Mouse (Mus musculus) brain, adult 2 months (tissue): Measurements from ENCODE around the gene Elavl1.
"Not testable (repeated sequence)": the region's sequence is repeated elsewhere in the genome, so short reads cannot be mapped to it uniquely, and the experiment has no call there.

ENCODE experiments used
- DNase-seq: peaks from one replicate; pipeline ENCODE4 v3.0.0; 2011; ENCODE audit warnings: low read depth, low spot score

Elavl1 gene

DNA sequence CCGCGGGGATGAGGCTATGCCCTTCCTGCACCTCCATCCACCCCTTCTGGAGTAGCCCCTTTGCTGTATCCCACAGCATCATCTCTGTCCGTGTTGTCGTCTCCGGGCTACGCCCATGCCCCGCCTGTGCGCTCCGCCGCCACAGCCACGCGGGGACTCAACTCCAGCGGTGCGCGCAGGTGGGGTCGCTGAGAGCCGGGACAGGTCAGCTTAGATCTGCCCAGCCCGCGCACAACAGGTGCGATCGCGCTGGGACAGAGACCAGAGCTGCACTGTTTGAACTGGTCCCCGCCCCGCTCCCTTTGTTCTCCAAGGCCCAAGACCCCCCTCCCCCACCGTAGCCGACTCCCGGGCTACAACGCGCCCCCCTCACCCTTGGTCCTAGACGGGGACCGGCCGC is 66.5 kb downstream of the Elavl1 start:
- DNase-seq: peak; percentile 29

DNA sequence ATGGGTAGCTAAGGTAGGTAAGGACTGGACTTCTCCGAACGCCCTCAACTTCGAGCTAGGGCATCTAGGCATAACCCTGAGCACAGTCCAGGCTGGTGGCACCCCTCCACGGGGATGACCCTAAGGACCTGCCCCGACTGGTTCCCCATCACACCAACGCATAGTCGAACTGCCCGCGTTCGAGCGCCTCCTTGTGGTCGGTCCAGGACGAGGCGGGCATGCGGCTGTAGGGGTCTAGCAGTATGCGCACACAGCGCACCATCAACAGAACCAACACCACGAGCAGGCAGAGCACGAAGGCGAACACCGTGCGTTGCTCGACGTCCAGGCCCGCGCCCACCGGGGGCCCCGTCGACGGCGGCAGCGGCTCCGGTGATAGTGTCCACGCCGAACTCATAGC is 67.0 kb downstream of the Elavl1 start:
- peak; percentile 77 for DNase-seq

DNA sequence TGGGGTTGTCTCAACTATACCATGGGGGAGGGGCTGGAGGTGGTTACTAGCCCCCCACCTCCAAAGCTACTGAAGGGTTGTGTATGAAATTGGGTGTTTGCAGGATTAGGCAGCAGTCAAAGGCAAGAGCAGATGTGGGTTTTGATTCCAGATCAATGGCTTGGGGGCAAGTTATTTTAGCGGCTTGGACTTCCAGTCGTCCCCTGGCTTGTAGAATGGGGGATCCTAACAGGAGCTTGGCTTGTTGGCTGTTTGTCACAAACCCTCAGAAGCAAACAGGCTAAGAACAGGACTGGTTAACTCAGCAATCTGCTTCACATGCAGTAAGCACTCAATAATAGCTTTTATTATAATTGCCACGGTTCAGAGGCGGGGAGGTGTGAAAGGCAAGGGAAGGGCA is 67.9 kb downstream of the Elavl1 start:
- no peak for DNase-seq

DNA sequence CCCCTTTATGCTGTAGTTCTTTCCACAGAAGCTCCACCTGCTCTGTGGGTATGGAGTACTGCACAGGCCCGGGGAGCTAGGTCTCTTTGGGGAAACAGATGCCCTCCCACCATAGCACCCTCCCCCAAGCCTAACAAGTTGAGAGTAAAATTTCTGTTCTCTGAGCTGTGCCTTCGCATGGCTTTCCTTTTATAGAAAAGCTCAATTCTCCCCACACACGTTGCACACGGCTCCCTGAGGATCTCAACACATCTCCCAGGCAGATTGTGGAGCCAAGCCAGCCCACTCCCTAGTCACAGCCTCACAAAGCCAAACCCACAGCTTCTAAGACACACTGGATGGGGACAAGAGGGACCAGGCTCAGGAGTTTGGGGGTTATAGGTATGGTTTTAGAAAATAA is 68.3 kb downstream of the Elavl1 start:
- peak; percentile 97 for DNase-seq

DNA sequence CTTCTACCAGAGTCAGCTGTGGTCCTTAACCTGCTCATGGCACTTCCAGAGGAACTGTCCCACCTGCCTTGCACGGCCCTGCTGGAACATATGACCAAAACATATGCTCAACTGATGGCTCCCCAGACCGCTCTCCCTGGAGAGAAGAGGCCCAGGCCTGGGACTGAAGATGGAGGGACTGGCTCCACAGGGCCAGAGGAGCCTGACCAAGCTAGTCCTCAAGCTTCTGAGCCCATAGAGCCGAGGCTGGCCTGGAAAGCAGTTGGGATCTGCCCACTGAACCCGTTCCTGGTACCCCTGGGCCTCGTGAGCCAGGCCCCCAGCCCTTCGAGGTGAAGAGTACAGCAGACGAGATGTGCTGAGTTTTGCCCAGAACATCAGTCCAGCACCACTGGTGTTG is 69.7 kb downstream of the Elavl1 start:
- not testable (repeated sequence) for DNase-seq

DNA sequence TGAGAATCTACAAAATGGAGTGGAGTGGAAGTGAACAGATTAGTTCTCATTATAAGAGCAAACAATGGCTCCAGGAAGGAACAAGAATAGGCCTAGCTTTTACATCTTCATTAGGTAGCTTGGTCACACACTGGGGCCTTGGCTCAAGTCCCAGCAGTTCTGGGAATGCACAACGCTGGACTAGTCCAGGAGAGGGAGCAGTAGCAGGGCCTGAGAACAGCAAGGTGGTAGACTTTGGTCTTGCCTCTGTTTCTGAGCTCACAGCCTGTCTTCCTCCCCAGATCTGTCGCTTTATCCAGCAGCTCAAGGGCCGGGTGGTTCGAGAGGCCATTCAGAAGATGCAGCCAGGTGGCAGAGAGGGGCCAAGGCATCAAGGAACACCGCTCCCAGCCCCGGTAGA is 71.2 kb downstream of the Elavl1 start:
- peak; percentile 88 for DNase-seq

DNA sequence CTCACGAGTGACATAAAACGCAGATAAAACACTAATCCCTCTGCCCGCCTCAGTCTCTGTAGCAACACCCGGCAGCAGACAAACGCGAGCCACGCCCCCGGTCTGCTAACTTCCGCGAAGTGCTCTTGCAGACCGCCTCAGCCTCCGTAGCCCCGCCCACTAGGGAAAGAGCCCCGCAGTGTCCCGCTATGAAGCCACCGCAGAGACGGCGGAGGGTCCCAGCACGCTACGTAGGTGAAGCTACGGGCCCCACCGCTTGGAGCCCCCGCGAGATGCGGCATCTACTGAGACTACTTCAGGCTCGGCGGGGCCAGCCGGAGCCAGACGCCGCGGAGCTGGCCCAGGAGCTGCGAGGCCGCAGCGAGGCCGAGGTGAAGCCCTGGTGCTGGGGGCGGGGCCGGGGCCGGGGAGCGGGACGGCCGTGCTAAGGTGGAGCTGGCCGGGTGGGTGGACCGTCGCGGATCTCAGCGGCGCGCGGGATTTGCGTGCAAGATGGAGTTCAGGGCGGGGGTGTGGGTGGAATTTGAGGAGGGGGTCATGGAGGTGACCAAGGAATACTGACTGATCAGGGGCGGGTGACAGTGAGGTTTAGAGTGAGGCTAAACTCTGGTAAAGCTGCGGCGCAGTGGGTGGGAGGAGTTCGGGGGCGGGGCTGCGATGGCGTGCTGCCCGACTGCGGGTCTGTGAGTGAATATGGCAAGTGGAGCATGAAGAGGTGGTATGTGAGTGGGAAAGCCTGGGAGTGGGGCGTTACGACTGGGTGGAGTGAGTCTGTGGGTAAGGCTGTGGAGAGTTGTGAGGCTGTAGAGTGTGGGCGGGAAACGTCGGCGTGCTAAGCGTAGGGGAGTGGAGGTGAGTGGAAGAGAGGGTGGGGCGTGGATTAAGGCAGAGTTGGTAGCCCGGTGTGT is 72.0 kb downstream of the Elavl1 start, which contains the start of gene Snapc2:
Snapc2 (plus strand) TSS at position 147 of the 908 bp plus-strand sequence.
- DNase-seq: peak; percentile 98

DNA sequence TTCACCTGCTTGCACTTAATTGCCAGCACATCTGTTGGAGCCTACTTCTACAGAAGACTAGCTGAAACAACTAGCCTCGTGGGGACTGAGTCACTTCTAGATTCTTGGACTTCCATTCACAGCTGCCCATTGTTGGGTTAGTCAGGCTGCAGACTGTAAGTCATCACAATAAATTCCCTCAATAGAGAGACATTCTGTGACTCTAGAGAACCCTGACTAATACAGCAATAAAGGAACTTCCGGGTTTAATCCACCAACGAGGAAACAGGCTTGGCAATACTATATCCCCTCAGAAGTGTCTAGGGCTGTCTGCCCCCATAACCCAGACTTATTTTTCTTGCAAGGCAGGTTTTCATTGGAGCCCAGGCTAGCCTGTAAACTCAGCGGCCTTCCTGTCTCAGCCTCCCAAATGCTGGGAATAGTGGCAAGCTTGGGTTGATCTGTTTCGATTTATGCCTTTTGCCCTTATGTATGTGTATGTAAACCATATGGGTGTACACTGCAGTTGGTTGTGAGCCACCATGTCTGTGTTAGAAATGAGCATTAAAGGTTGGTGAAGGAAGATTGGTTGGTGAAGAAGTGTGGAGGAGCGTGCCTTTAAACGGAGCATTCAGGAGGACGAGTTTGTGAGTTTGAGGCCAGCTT is 73.0 kb downstream of the Elavl1 start:
- no peak for DNase-seq

DNA sequence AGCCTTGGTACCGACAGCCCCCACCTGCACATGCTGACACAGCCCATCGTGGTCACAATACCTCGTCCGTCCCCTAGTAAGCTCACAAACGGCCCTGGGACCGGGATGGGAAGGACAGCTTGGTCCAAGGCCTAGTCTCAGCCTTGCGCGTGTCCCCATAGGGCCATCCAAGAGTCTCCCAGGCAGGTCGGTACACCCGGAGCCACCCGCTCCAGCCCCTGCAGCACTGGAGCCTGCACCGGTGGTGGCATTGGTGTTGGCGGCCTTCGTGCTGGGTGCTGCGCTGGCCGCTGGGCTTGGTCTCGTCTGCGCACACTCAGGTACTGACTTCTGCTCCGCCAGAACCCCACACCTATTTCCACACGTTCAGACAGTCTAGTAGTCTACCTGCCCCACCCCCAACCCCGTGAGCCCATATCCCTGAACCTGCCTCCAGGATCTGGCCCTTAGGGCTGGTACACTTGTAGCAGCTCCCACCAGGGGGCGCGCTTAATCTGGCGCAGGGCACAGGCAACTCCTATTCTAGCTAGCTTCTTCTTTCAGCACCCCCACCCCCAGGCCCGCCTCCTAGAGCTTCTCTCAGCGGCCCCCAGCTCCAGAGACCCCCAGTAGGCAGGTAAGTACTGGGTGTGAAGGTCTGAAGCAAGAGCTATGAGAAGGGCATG is 74.8 kb downstream of the Elavl1 start:
- peak; percentile 89 for DNase-seq

DNA sequence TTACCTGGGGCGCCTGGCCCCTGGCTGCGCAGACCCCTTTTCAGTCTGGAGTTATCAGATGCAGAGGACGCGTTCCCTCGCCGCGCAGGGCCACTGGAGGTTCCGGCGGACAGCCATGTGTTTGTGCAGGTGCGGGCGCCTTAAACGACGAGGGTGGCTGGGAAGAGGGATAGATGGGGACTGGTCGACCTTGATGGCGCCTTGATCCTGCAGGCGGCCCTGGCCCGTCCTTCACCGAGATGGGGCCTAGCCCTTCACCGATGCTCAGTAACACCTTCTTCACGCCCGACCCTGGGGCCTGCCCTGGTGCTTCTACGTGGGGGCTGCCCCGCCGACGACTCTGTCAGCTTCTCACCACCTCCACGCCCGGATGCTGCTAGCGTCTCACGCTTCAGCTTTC is 76.0 kb downstream of the Elavl1 start:
- no peak for DNase-seq

DNA sequence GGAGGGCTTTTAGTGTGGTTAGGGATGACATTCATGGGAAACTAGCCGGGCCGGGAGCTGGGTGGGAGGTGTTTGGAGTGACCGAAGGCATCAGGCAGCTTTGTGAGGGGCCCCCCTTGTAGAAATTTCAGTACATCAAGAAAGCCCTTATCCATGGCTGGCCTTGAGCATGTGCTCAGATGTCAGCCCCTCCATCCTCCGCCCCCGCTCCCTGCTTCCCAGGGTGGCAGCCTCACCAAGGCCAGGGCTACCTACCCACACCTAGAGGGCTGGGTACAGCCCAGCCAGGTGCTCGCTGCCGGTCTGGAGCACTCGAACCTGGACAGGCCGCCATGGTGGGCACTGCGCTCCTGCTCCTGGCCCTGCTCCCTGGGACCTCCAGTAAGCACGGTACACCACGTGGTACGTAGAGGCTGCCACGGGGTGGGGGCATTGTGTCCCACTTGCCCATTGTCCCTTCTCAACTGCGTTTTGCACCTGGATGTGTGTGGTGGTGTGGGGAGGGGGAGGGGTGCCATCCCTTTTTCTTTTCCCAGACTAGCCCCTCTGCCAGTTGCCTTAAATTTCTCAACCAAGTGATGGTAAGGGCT is 77.2 kb downstream of the Elavl1 start, which contains the start of gene Tgfbr3l:
Tgfbr3l (plus strand) TSS at position 264 of the 590 bp plus-strand sequence.
- DNase-seq: no peak

DNA sequence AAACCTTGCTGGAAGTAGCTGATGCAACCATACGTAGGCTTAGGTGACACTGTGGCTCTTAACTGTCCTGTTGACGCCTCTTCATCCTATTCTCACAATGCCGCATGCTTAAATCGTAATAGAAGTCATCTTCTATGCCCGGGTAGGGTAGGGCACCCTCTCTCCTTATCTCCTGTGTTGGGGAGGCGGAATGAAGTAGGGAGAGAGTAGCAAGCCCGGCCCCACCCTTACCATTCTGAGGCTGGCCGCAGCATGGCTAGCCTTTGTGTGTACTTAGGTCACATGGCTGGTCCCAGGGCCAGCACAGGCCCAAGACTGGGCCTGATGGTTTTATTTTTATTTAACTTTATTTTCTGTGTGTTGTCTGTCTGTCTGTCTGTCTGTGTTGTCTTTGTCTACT is 78.0 kb downstream of the Elavl1 start:
- DNase-seq: no peak

DNA sequence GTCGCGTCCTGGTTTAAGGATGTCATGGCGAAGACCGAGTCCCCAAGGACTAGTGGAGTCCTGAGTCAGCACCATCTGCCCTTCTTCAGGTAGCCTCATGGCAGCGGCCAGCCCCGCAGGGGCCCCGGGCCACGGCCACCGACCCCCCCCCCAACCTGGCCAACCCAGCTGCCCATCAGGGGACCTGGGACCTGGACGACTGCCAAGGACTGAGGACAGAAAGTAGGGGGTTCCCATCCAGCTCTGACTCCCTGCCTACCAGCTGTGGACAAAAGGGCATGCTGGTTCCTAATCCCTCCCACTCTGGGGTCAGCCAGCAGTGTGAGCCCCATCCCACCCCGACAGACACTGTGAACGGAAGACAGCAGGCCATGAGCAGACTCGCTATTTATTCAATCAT is 79.5 kb downstream of the Elavl1 start:
- no peak for DNase-seq

DNA sequence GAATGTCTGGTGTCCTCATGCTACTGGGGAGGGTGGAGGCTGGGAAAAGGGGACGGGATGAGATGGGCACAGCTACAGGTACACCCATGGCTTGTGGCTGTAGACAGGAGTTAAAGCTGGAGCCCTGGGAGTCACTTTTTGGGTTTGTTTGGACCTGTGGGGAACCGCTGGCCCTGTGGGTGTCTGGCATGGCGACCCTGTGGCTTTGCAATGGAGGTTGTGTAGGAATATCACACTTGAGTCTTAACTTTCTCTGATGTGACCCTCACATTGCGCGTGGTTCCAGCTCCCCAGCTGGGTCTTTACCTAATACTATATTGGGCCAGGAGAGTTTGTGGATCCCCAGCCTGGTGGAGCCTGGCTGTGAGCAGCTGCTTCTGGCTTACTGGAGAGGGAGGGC is 80.2 kb downstream of the Elavl1 start:
- no peak for DNase-seq

DNA sequence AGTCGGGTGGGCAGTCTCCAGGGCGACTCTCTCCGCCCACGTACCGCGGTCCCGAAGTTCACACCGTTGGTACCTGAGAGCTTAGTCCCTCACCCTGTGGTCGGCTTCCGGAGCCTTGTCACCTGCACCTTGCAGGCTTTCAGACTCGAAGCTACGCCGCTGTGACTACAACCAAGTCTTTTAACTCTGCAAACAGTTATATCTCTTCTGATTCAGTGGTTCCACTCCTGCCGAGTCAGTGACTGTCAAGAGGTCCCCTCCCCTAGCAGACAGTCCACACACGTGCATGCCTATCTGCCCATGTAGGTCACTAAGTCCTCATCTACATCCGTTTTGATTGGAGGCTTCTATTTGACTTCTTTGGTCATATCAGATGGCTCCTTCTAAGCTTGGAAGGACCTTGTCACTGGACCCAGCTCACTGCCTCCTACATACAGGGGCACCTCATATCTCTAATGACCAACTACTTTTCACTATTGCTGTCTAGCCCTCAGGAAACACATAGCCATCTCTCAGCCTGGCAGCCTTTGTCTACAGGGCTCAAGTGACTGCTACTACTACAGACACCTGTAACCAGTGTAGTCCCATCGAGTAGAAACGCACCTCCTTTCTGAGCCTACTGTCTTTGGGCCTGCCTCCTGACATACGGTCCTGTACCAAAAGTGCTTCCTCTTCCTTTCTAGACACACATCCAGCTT is 85.9 kb downstream of the Elavl1 start:
- DNase-seq: no peak

DNA sequence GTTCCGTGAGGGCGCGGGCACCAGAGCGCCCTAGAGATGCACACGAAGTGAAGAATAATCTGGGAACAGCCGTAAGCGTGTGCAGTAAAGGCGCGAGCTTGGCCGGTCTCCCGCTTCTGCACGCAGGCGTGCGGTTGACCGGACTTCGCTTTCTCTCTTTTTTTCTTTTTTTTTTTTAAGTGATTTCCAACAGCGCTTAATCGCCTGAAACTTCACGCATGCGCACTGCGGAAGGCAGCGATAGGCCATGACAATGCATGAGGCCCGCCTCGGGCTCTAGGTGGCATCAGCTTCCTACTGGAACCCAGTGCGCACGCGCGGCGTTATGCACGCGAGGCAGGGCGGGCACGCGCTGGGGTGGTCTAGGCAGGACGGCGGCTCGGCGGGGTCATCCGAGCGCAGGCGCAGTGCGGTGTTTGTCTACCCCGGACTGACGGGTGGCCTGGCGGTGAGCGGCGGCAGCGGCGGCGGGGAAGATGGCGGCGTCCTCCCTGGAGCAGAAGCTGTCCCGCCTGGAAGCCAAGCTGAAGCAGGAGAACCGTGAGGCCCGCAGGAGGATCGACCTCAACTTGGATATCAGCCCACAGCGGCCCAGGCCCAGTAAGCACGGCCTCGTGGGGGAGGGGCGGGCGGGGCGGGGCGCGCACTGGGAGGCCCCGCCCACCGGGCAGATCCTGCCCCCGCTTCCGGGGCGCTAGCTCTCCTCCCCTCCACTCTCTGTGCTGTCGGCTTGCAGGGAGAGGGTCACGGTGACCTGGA is 86.6 kb downstream of the Elavl1 start, which contains the start of the genes Map2k7 and Gm49320:
Map2k7 (plus strand) TSS at position 307 of the 759 bp plus-strand sequence.
Gm49320 (plus strand) TSS at position 432 of the 759 bp plus-strand sequence.
- peak; percentile 100 for DNase-seq

DNA sequence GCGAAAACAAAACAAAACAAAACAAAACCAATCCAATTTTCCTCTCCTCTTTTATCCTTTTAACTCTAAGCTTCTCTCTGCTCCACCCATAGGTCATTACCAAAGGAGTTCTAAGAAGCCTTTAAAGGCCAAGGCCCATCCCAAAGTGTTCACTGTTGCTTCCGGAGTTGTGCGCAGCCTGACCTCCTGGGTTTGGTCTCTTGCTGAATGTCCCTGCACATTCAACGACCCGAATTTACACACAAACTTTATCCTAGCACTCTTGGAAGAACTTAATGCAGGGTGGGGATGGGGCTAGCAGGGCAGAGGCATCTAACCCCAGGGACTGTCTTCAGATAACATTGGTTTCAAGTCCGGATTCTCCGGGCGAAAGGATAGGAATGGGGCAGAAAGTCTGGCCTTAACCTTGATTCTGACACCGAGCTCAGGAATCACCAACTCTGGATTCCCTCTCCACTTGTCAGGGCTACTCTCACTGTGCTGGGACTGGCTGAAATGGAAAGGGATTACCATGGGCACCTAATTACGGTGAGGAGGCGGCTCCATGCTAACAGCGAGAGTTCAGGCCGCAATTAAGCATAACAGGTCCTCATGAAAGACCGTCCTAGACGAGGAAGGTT is 87.3 kb downstream of the Elavl1 start:
- DNase-seq: no peak
